In genomic region chr2:160883912-160884311, GRCm38 (mm10) we compare ENCODE assay signal across 12 mouse cellular contexts. TPM values are rescaled to one million over a fixed set of nuclear protein-coding genes. Genes with fewer than 3 reads are reported as not detected.
DNase-seq lines count a peak whose midpoint lies in the region; TF ChIP-seq lines count a peak whose summit lies in the region.
"Had no signal": no experiment of that assay in that cellular context is flagged by ENCODE, and none has a peak within 500 bp of the region (broad histone marks: within the 10 kb centered on the region; RNA-seq: fewer than 3 reads in every experiment).

No protein-coding gene starts in this region.

- H3K27me3 ChIP-seq in thymus, adult 2 months (ENCODE audit: control insufficient read depth, insufficient read depth, low read length), result no peaks in the 10 kb centered on the region
- H3K27me3 ChIP-seq: heart, embryonic 15.5 days had no signal

- H3K4me1 ChIP-seq in thymus, adult 2 months (replicated peaks; ENCODE audit: control insufficient read depth, insufficient read depth, low read length), result peaks cover 12% of the 10 kb centered on the region

- no peak overlapping the region for H3K4me3 ChIP-seq in layer of hippocampus, adult 2 months
- H3K4me3 ChIP-seq in thymus, adult 2 months (ENCODE audit: control insufficient read depth, insufficient read depth, low read length), result no peak overlapping the region
- H3K4me3 ChIP-seq: heart, embryonic 15.5 days had no signal

- 92% methylated on average over 4 of the region's 4 CpGs for WGBS in thymus, adult 2 months

- DNase-seq in layer of hippocampus, adult 2 months (ENCODE audit: low spot score in 2 of 2), result no peak
- no peak for DNase-seq in layer of hippocampus, postnatal 14 days (ENCODE audit: low spot score in 2 of 2)
- peak; percentile 65 for DNase-seq in gastrocnemius, postnatal 10 days
- peak; percentile 71 to 74 for DNase-seq in heart, postnatal 36 days
- DNase-seq in lung, postnatal 36 days, result peak; percentile 80
- DNase-seq in MN1 (ENCODE audit: low spot score), result no peak
- no peak for DNase-seq in thymus, adult 2 months
- DNase-seq: right cerebral cortex, postnatal 14 days; thymus, adult 18-20 months had no signal

- H3K36me3 ChIP-seq in thymus, adult 2 months (ENCODE audit: control insufficient read depth, insufficient read depth, low read length), result no peaks in the 10 kb centered on the region
- H3K36me3 ChIP-seq: heart, embryonic 15.5 days had no signal

- intact Hi-C loops in heart, postnatal 36 days (cut with DNase I), result loop anchor here (2.0 kb wide), 1 partner anchor 77 kb away; no protein-coding TSS in a partner anchor

- no peak for TF ChIP-seq POLR2A in thymus, adult 2 months (IDR thresholded peaks at IDR 0.05; ENCODE audit: control insufficient read depth, extremely low read depth, insufficient read depth, low read length, poor library complexity)

- TF ChIP-seq CTCF in layer of hippocampus, adult 2 months (conservative IDR thresholded peaks at IDR 0.05), result no peak
- TF ChIP-seq CTCF in thymus, adult 2 months (IDR thresholded peaks at IDR 0.05; ENCODE audit: borderline replicate concordance, control insufficient read depth, extremely low read depth, insufficient read depth, low read length, poor library complexity), result no peak

- peak overlapping the region; percentile 32; the same call in 1 of the 2 replicates for H3K27ac ChIP-seq in layer of hippocampus, adult 2 months
- no peak overlapping the region for H3K27ac ChIP-seq in thymus, adult 2 months (ENCODE audit: control insufficient read depth, insufficient read depth, low read length)
- H3K27ac ChIP-seq: heart, embryonic 15.5 days; macrophage had no signal

RNA-seq across cellular contexts. Expression of gene Lpin3, which starts 3.4 kb away (rescaled TPM):
- 1 to 10 TPM in 1 of 2 experiments, under 1 TPM in 1; 0.97 to 1.0 TPM for total RNA-seq in layer of hippocampus, adult 2 months (2021)
- total RNA-seq in layer of hippocampus, postnatal 14 days (2021), result 1 to 10 TPM; 1.1 to 1.5 TPM
- 10 to 100 TPM in 1 of 2 experiments, 1 to 10 TPM in 1; 9.7 to 11.3 TPM for total RNA-seq in gastrocnemius, postnatal 10 days (2021)
- total RNA-seq in heart, postnatal 36 days (2021), result 1 to 10 TPM; 4.1 to 7.0 TPM
- polyA plus RNA-seq in thymus, adult 2 months (2012; rRNA removed), result 1.8 and 2.5 TPM in 2 replicates
- total RNA-seq: common myeloid progenitor, adult 5-6 weeks had no signal
- polyA plus RNA-seq: macrophage had no signal

RNA-seq across cellular contexts. Expression of gene Zhx3, which starts 11.1 kb away (rescaled TPM):
- 100 to 1,000 TPM; 111 to 116 TPM for total RNA-seq in layer of hippocampus, adult 2 months (2021)
- 100 to 1,000 TPM; 114 to 125 TPM for total RNA-seq in layer of hippocampus, postnatal 14 days (2021)
- total RNA-seq in gastrocnemius, postnatal 10 days (2021), result 10 to 100 TPM; 53.3 to 57.6 TPM
- 10 to 100 TPM; 44.5 to 47.7 TPM for total RNA-seq in heart, postnatal 36 days (2021)
- 7.8 and 9.1 TPM in 2 replicates for polyA plus RNA-seq in thymus, adult 2 months (2012; rRNA removed)

RNA-seq across cellular contexts. Expression of gene Emilin3, which starts 28.2 kb away (rescaled TPM):
- under 1 TPM; 0.28 to 0.29 TPM for total RNA-seq in layer of hippocampus, adult 2 months (2021)
- total RNA-seq in layer of hippocampus, postnatal 14 days (2021), result under 1 TPM; 0.48 TPM
- total RNA-seq in gastrocnemius, postnatal 10 days (2021), result 1 to 10 TPM; 6.9 to 8.2 TPM
- 1 to 10 TPM; 1.8 to 4.1 TPM for total RNA-seq in heart, postnatal 36 days (2021)
- 0.11 and 0.14 TPM in 2 replicates for polyA plus RNA-seq in thymus, adult 2 months (2012; rRNA removed)
- total RNA-seq: common myeloid progenitor, adult 5-6 weeks had no signal
- polyA plus RNA-seq: macrophage had no signal

Comparison
In these comparisons a context has a peak if more than half of its experiments do, and no peak if none do; other contexts are left out.
1. DNase-seq: peak in gastrocnemius, postnatal 10 days (single experiment), heart, postnatal 36 days (2 of 2) and lung, postnatal 36 days (single experiment); none in layer of hippocampus, adult 2 months (0 of 2), layer of hippocampus, postnatal 14 days (0 of 2), MN1 (single experiment) and thymus, adult 2 months (single experiment).